Mouse (Mus musculus) granulocyte monocyte progenitor cell, adult 5-6 weeks (primary cell): ENCODE measurements around the gene Gm10409. TPM values are rescaled to one million over a fixed set of nuclear protein-coding genes. Genes with fewer than 3 reads are reported as not detected.
"Not testable (repeated sequence)": the region's sequence is repeated elsewhere in the genome, so short reads cannot be mapped to it uniquely, and the experiment has no call there.

Experiments used
- ATAC-seq: replicated peaks from 2 replicates; pipeline ENCODE4 v1.8.0; 2016; ENCODE audit warnings: mild to moderate bottlenecking, moderate TSS enrichment, inconsistent platforms; ENCODE audit not compliant: poor library complexity, severe bottlenecking
- total RNA-seq, 2 experiments: library from RNA; stranded (forward) in 1 of 2; stranded (reverse) in 1 of 2; fragments of 200-712, 200-1000 nt in 1 of 2; fragments of >200 nt in 1 of 2; fragmentation: Nextera tagmentation in 1 of 2; gene quantifications; 2 replicates each; pipeline ENCODE4 v1.2.3; 2014 to 2017

Gm10409 gene
- total RNA-seq (2014; fragmentation: Nextera tagmentation) (not detected in 2 replicates), total RNA-seq (2017) (0.21 TPM in 1 of 2 replicates, not detected in the other)

DNA sequence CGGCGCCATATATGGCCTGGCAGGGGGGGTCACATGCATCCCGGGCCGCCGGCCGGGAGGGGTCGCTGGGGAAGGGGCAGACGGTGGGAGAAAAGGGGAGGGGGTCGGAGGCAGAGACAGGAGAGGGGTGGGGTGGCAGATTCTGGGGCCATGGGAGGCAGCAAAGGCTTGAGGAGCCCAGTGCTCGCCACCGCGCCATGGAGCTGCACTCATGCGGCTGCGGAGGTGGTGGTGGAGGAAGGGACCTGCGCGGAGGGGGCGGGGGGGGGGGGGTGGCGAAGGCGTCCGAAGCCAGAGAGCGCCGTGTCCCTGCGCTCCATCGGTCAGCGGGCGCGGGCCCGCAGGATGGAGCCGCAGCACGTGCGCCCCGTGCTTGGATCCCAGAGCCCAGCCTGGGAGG is at the start of gene Gm10409:
Gene Gm10409 (plus strand): TSS at position 301 of the 400 bp plus-strand sequence.
- ATAC-seq = not testable (repeated sequence)

DNA sequence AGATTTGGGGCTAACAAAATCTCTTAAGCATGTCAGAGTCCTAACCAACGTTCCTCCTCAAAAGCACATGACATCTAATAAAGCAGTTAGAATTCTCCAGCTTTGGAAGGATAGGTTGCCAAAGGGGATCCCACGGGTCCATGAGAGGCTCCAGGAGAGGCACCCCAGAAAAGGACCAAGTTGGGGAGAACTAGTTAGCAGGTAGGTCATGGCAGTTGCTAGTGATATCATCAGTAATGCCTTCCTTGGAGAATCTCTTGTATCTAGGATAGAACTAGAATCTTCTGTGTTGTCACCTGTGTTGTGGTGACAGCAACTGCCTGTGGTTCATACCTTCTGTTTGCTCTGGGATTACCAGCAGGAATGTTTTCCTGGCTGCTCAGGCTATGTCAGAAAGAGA is 17.6 kb upstream of the Gm10409 start, which contains the start of gene Gm10413:
Gene Gm10413 (plus strand): TSS at position 301 of the 400 bp plus-strand sequence.
- ATAC-seq = not testable (repeated sequence)

DNA sequence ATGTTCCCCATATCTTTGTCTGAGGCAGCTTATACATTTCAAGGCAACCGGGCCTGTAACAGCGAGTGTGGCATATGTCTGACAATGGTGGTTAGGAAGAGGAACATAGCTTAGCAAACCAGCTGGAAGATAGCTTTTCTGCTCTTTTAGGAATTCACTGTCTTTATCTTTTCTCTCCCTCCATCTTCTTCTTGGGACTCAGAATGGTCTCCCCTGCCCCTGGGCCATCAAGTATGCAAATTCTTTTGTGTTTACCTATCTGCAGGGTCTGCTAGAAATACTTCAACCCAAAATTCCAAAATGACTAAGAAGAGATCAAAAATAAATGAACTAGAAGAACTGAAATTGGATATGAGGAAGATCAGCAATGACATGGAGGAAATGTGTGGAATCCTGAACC is 15.4 kb downstream of the Gm10409 start, which contains the start of gene Gm3005:
Gene Gm3005 (plus strand): TSS at position 301 of the 400 bp plus-strand sequence.
- not testable (repeated sequence) for ATAC-seq

DNA sequence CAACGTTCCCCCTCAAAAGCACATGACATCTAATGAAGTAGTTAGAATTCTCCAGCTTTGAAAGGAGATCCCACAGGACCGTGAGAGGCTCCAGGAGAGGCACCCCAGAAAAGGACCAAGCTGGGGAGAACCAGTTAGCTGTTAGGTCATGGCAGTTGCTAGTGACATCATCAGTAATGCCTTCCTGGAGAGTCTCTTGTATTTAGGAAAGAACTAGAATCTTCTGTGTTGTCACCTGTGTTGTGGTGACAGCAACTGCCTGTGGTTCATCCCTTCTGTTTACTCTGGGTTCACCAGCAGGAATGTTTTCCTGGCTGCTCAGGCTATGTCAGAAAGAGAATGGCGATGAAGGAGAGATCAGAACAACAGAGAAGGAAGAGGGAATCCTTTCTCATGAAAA is 36.7 kb downstream of the Gm10409 start, which contains the start of gene Gm10408:
Gene Gm10408 (plus strand): TSS at position 301 of the 400 bp plus-strand sequence.
- ATAC-seq = not testable (repeated sequence)

Other genes with a start within 250 kb of the Gm10409 start
- not detected in 2 replicates for gene Gm5795, start 224.4 kb upstream of the Gm10409 start, total RNA-seq (2014; fragmentation: Nextera tagmentation)
- not detected in 2 replicates for gene Gm5795, start 224.4 kb upstream of the Gm10409 start, total RNA-seq (2017)
- not detected in 2 replicates for gene D830030K20Rik, start 204.1 kb upstream of the Gm10409 start, total RNA-seq (2014; fragmentation: Nextera tagmentation)
- not detected in 2 replicates for gene D830030K20Rik, start 204.1 kb upstream of the Gm10409 start, total RNA-seq (2017)
- not detected in 2 replicates for gene Gm2956, start 80.0 kb upstream of the Gm10409 start, total RNA-seq (2014; fragmentation: Nextera tagmentation)
- gene Gm2956, start 80.0 kb upstream of the Gm10409 start, total RNA-seq (2017) = not detected in 2 replicates
- not detected in 2 replicates for gene Gm10413, start 17.5 kb upstream of the Gm10409 start, total RNA-seq (2014; fragmentation: Nextera tagmentation)
- not detected in 2 replicates for gene Gm10413, start 17.5 kb upstream of the Gm10409 start, total RNA-seq (2017)
- gene Gm3005, start 15.5 kb downstream of the Gm10409 start, total RNA-seq (2014; fragmentation: Nextera tagmentation) = not detected in 2 replicates
- gene Gm3005, start 15.5 kb downstream of the Gm10409 start, total RNA-seq (2017) = not detected in 2 replicates
- gene Gm10408, start 36.8 kb downstream of the Gm10409 start, total RNA-seq (2014; fragmentation: Nextera tagmentation) = not detected in 2 replicates
- gene Gm10408, start 36.8 kb downstream of the Gm10409 start, total RNA-seq (2017) = not detected in 2 replicates
- gene Gm3012, start 221.9 kb downstream of the Gm10409 start, total RNA-seq (2014; fragmentation: Nextera tagmentation) = not detected in 2 replicates
- not detected in 2 replicates for gene Gm3012, start 221.9 kb downstream of the Gm10409 start, total RNA-seq (2017)
- gene Gm3020, start 239.4 kb downstream of the Gm10409 start, total RNA-seq (2014; fragmentation: Nextera tagmentation) = not detected in 2 replicates
- gene Gm3020, start 239.4 kb downstream of the Gm10409 start, total RNA-seq (2017) = 0.21 TPM in 1 of 2 replicates, not detected in the other